Mouse (Mus musculus) forebrain, postnatal 0 days (tissue): ENCODE data around the gene Tcf19. TPM values are rescaled to one million over a fixed set of nuclear protein-coding genes. Genes with fewer than 3 reads are reported as not detected.

Experiments used
- ATAC-seq: fragments of 200-750 bp; cut with Nextera tagmentation; 2 replicates; pipeline ENCODE4 v1.8.0; 2017; ENCODE audit warnings: mild to moderate bottlenecking, moderate library complexity
- DNase-seq: peaks from one replicate; pipeline ENCODE4 v3.0.0-alpha.2; 2015
- H3K27ac ChIP-seq: fragments of 300-500 bp; sonication (generic); 2 replicates; pipeline ENCODE4 v1.5.1; 2014; ENCODE audit warnings: low read depth, mild to moderate bottlenecking, antibody characterized with exemption, low read length, moderate library complexity, mixed read lengths
- H3K27me3 ChIP-seq: fragments of 300-500 bp; sonication (generic); 2 replicates; pipeline ENCODE4 v1.6.1; 2014; ENCODE audit warnings: mild to moderate bottlenecking, low read length, mixed read lengths; ENCODE audit not compliant: insufficient read depth
- H3K36me3 ChIP-seq: fragments of 300-500 bp; sonication (generic); 2 replicates; pipeline ENCODE4 v1.6.1; 2014; ENCODE audit warnings: mild to moderate bottlenecking, moderate library complexity; ENCODE audit not compliant: insufficient read depth
- H3K4me1 ChIP-seq: fragments of 300-500 bp; sonication (generic); 2 replicates; pipeline ENCODE4 v1.6.1; 2014; ENCODE audit warnings: antibody characterized with exemption; ENCODE audit not compliant: insufficient read depth
- H3K4me2 ChIP-seq: fragments of 300-500 bp; sonication (generic); 2 replicates; pipeline ENCODE4 v1.6.1; 2014; ENCODE audit warnings: low read depth, mild to moderate bottlenecking, moderate library complexity
- H3K4me3 ChIP-seq: fragments of 300-500 bp; sonication (generic); 2 replicates; pipeline ENCODE4 v1.5.1; 2014; ENCODE audit warnings: low read depth, low read length, mixed read lengths
- H3K9ac ChIP-seq: fragments of 300-500 bp; sonication (generic); 2 replicates; pipeline ENCODE4 v1.6.1; 2014; ENCODE audit warnings: mild to moderate bottlenecking
- H3K9me3 ChIP-seq: fragments of 300-500 bp; sonication (generic); 2 replicates; pipeline ENCODE4 v1.6.1; 2016; ENCODE audit warnings: low read length
- CTCF ChIP-seq: sonication (generic); IDR thresholded peaks from 2 replicates; pipeline ENCODE4 v1.5.1; 2016; ENCODE audit warnings: antibody characterized with exemption, control low read depth, low read depth
- WGBS: fragments of 180-500 bp; shearing (Covaris S2); extraction: QIAGEN DNeasy Blood & Tissue Kit; methylation state at CpG from one replicate; pipeline ENCODE4 v1.1.7; 2014; 5-methylcytosine and 5-hydroxymethylcytosine counted together
- polyA plus RNA-seq: library from polyadenylated mRNA; unstranded; fragments of >200 nt; fragmentation: Nextera tagmentation; extraction: Ambion mirVana; gene quantifications from 2 replicates; pipeline ENCODE4 v1.2.1, GENCODE M21; 2015
- total RNA-seq: library from RNA; depleted of rRNA; stranded (reverse); fragments of >200 nt; gene quantifications from 2 replicates; pipeline ENCODE4 v1.2.3, GENCODE M21; 2014

Gene Tcf19
- total and polyA plus RNA-seq, 2 experiments from 2014 or later = 10.8 to 20.8 TPM

GRCm38 (mm10) chr17:35505776-35506175 lies 10.8 kb downstream of the Tcf19 start, which contains the start of gene Pou5f1:
TSS of gene Pou5f1 (plus strand) at chr17:35506018.
- no peak within 1 kb of the TSS for H3K4me3 ChIP-seq
- H3K4me2 ChIP-seq = no peak within 1 kb of the TSS
- no peaks in the 10 kb centered on the region for H3K4me1 ChIP-seq
- H3K27me3 ChIP-seq = peaks cover 11% of the 10 kb centered on the region; the same call in 1 of the 2 replicates
- no peaks in the 10 kb centered on the region for H3K9me3 ChIP-seq
- no peak for TF ChIP-seq CTCF
- H3K27ac ChIP-seq = no peak within 1 kb of the TSS
- no peak for ATAC-seq
- no peak within 1 kb of the TSS for H3K9ac ChIP-seq
- no peak for DNase-seq
- 48% methylated on average over 13 of the region's 13 CpGs for WGBS
- no peaks in the 10 kb centered on the region for H3K36me3 ChIP-seq

- H3K9ac ChIP-seq = no peak overlapping the region
- no peak overlapping the region for H3K4me2 ChIP-seq
- no peak overlapping the region for H3K4me3 ChIP-seq
- ATAC-seq (no peak), DNase-seq (no peak)
- peaks cover 11% of the 10 kb centered on the region; the same call in 1 of the 2 replicates for H3K27me3 ChIP-seq
- H3K4me1 ChIP-seq = no peaks in the 10 kb centered on the region
- WGBS = 16% methylated on average over 8 of the region's 8 CpGs
- TF ChIP-seq CTCF = no peak
- H3K9me3 ChIP-seq = no peaks in the 10 kb centered on the region
- H3K27ac ChIP-seq = no peak overlapping the region
- no peaks in the 10 kb centered on the region for H3K36me3 ChIP-seq
Observed at GRCm38 (mm10) chr17:35504628-35505481, 11.8 kb downstream of the Tcf19 start.

GRCm38 (mm10) chr17:35503849-35504248 lies 12.8 kb downstream of the Tcf19 start:
- no peaks in the 10 kb centered on the region for H3K4me1 ChIP-seq
- no peak overlapping the region for H3K4me2 ChIP-seq
- no peak for ATAC-seq
- H3K4me3 ChIP-seq = no peak overlapping the region
- H3K27ac ChIP-seq = no peak overlapping the region
- no peaks in the 10 kb centered on the region for H3K36me3 ChIP-seq
- H3K9me3 ChIP-seq = no peaks in the 10 kb centered on the region
- no peak for TF ChIP-seq CTCF
- H3K27me3 ChIP-seq = peaks cover 11% of the 10 kb centered on the region; the same call in 1 of the 2 replicates
- H3K9ac ChIP-seq = no peak overlapping the region
- WGBS = 22% methylated on average over 5 of the region's 5 CpGs
- DNase-seq = no peak

GRCm38 (mm10) chr17:35502762-35503161 lies 13.9 kb downstream of the Tcf19 start:
- no peaks in the 10 kb centered on the region for H3K4me1 ChIP-seq

GRCm38 (mm10) chr17:35502226-35502625 lies 14.4 kb downstream of the Tcf19 start:
- DNase-seq = no peak

More at GRCm38 (mm10) chr17:35502762-35503161, 13.9 kb downstream of the Tcf19 start:
- ATAC-seq (no peak), DNase-seq (no peak)
- Histone ChIP-seq H3K27ac (no peak overlapping the region), H3K27me3 (peaks cover 11% of the 10 kb centered on the region; the same call in 1 of the 2 replicates), H3K4me3 (no peak overlapping the region), H3K9ac (no peak overlapping the region), H3K4me2 (no peak overlapping the region), H3K9me3 (no peaks in the 10 kb centered on the region), H3K36me3 (no peaks in the 10 kb centered on the region)
- 52% methylated on average over 5 of the region's 5 CpGs for WGBS
- no peak for TF ChIP-seq CTCF

GRCm38 (mm10) chr17:35497124-35497523 lies 19.5 kb downstream of the Tcf19 start:
- Histone ChIP-seq H3K4me2 (no peak overlapping the region), H3K4me1 (no peaks in the 10 kb centered on the region), H3K36me3 (no peaks in the 10 kb centered on the region), H3K27me3 (no peaks in the 10 kb centered on the region), H3K9me3 (no peaks in the 10 kb centered on the region), H3K9ac (no peak overlapping the region), H3K27ac (no peak overlapping the region), H3K4me3 (no peak overlapping the region)
- TF ChIP-seq CTCF = no peak
- ATAC-seq = no peak
- DNase-seq = no peak
- 95% methylated on average over 7 of the region's 7 CpGs for WGBS

More at GRCm38 (mm10) chr17:35502226-35502625, 14.4 kb downstream of the Tcf19 start:
- Histone ChIP-seq H3K4me1 (no peaks in the 10 kb centered on the region), H3K36me3 (no peaks in the 10 kb centered on the region), H3K9me3 (no peaks in the 10 kb centered on the region), H3K27me3 (peaks cover 9% of the 10 kb centered on the region; the same call in 1 of the 2 replicates), H3K4me2 (no peak overlapping the region), H3K9ac (no peak overlapping the region), H3K4me3 (no peak overlapping the region), H3K27ac (no peak overlapping the region)
- no peak for TF ChIP-seq CTCF
- ATAC-seq = no peak
- WGBS = 8% methylated on average over 6 of the region's 6 CpGs

- no peak for TF ChIP-seq CTCF
- no peaks in the 10 kb centered on the region for H3K36me3 ChIP-seq
Observed at GRCm38 (mm10) chr17:35490320-35490719, 26.3 kb downstream of the Tcf19 start.

More at GRCm38 (mm10) chr17:35490320-35490719, 26.3 kb downstream of the Tcf19 start:
- H3K27me3 ChIP-seq = no peaks in the 10 kb centered on the region
- DNase-seq (no peak), ATAC-seq (no peak)
- no peaks in the 10 kb centered on the region for H3K9me3 ChIP-seq
- WGBS = 39% methylated on average over 5 of the region's 5 CpGs
- no peak overlapping the region for H3K4me2 ChIP-seq
- no peak overlapping the region for H3K9ac ChIP-seq
- H3K27ac ChIP-seq = no peak overlapping the region
- no peaks in the 10 kb centered on the region for H3K4me1 ChIP-seq
- H3K4me3 ChIP-seq = no peak overlapping the region
